9 mouse cellular contexts compared by ENCODE assay signal in genomic region chr11:8860878-8861277, GRCm38 (mm10).
DNase-seq lines count a peak whose midpoint lies in the region; ATAC-seq lines count a peak whose summit lies in the region.
"Had no signal": no experiment of that assay in that cellular context is flagged by ENCODE, and none has a peak within 500 bp of the region (broad histone marks: within the 10 kb centered on the region; RNA-seq: fewer than 3 reads in every experiment).

No protein-coding gene starts in this region.

- no peak overlapping the region for H3K9ac ChIP-seq in forebrain, embryonic 11.5 days (ENCODE audit: low read length)
- no peak overlapping the region for H3K9ac ChIP-seq in midbrain, embryonic 15.5 days
- H3K9ac ChIP-seq in forebrain, embryonic 15.5 days (replicated peaks): no peak overlapping the region
- H3K9ac ChIP-seq: forebrain, embryonic 13.5 days had no signal

- WGBS in forebrain, embryonic 11.5 days: 26% methylated on average over 3 of the region's 3 CpGs
- WGBS in forebrain, embryonic 10.5 days: 23% methylated on average over 3 of the region's 3 CpGs
- 26% methylated on average over 3 of the region's 3 CpGs for WGBS in midbrain, embryonic 15.5 days
- 12% methylated on average over 3 of the region's 3 CpGs for WGBS in forebrain, embryonic 15.5 days

- H3K4me2 ChIP-seq in forebrain, embryonic 11.5 days (ENCODE audit: low read depth, low read length, severe bottlenecking): no peak overlapping the region
- H3K4me2 ChIP-seq in midbrain, embryonic 15.5 days: no peak overlapping the region
- H3K4me2 ChIP-seq in forebrain, embryonic 15.5 days (replicated peaks): no peak overlapping the region
- H3K4me2 ChIP-seq: forebrain, embryonic 13.5 days had no signal

- no peak overlapping the region for H3K27ac ChIP-seq in forebrain, embryonic 11.5 days (ENCODE audit: low read depth, low read length)
- H3K27ac ChIP-seq in forebrain, embryonic 10.5 days: no peak overlapping the region
- no peak overlapping the region for H3K27ac ChIP-seq in midbrain, embryonic 15.5 days
- no peak overlapping the region for H3K27ac ChIP-seq in forebrain, embryonic 15.5 days (replicated peaks)
- H3K27ac ChIP-seq: forebrain, embryonic 13.5 days had no signal

- H3K27me3 ChIP-seq in forebrain, embryonic 11.5 days (ENCODE audit: control insufficient read depth, insufficient read depth, low read length): no peaks in the 10 kb centered on the region
- H3K27me3 ChIP-seq in forebrain, embryonic 10.5 days (ENCODE audit: poor library complexity, severe bottlenecking): no peaks in the 10 kb centered on the region
- no peaks in the 10 kb centered on the region for H3K27me3 ChIP-seq in midbrain, embryonic 15.5 days (replicated peaks)
- H3K27me3 ChIP-seq in forebrain, embryonic 15.5 days: no peaks in the 10 kb centered on the region
- H3K27me3 ChIP-seq: forebrain, embryonic 13.5 days had no signal

- no peaks in the 10 kb centered on the region for H3K36me3 ChIP-seq in forebrain, embryonic 11.5 days (ENCODE audit: control insufficient read depth, insufficient read depth, low read length)
- no peaks in the 10 kb centered on the region for H3K36me3 ChIP-seq in forebrain, embryonic 10.5 days (replicated peaks)
- H3K36me3 ChIP-seq in midbrain, embryonic 15.5 days (replicated peaks): no peaks in the 10 kb centered on the region
- no peaks in the 10 kb centered on the region for H3K36me3 ChIP-seq in forebrain, embryonic 15.5 days

- H3K9me3 ChIP-seq in forebrain, embryonic 11.5 days (ENCODE audit: control insufficient read depth, low read length): no peaks in the 10 kb centered on the region
- no peaks in the 10 kb centered on the region for H3K9me3 ChIP-seq in forebrain, embryonic 10.5 days
- no peaks in the 10 kb centered on the region for H3K9me3 ChIP-seq in midbrain, embryonic 15.5 days
- no peaks in the 10 kb centered on the region for H3K9me3 ChIP-seq in forebrain, embryonic 15.5 days
- H3K9me3 ChIP-seq: forebrain, embryonic 13.5 days had no signal

- H3K4me1 ChIP-seq in forebrain, embryonic 11.5 days (replicated peaks; ENCODE audit: control insufficient read depth, insufficient read depth, low read length): no peaks in the 10 kb centered on the region
- H3K4me1 ChIP-seq in forebrain, embryonic 10.5 days: peaks cover 9% of the 10 kb centered on the region; the same call in 1 of the 2 replicates
- no peaks in the 10 kb centered on the region for H3K4me1 ChIP-seq in midbrain, embryonic 15.5 days
- peaks cover 4% of the 10 kb centered on the region; the same call in 1 of the 2 replicates for H3K4me1 ChIP-seq in forebrain, embryonic 15.5 days

- no peak for ATAC-seq in forebrain, embryonic 11.5 days (replicated peaks; ENCODE audit: low FRiP score)
- ATAC-seq in megakaryocyte progenitor cell, adult 5-6 weeks (replicated peaks; ENCODE audit: poor library complexity): peak; percentile 51
- ATAC-seq in midbrain, embryonic 15.5 days (replicated peaks): no peak
- no peak for ATAC-seq in forebrain, embryonic 15.5 days (replicated peaks)
- ATAC-seq: forebrain, embryonic 13.5 days had no signal

- peak; percentile 49 for DNase-seq in forebrain, embryonic 11.5 days (ENCODE audit: low spot score)
- DNase-seq in forebrain, embryonic 10.5 days (ENCODE audit: extremely low spot score, low spot score): no peak
- peak; percentile 10 for DNase-seq in lung, postnatal 25 days (ENCODE audit: low spot score)
- no peak for DNase-seq in lung, postnatal 10 days
- DNase-seq in adrenal gland, postnatal 14 days: peak; percentile 43

- H3K4me3 ChIP-seq in forebrain, embryonic 11.5 days (ENCODE audit: low read depth, low read length): no peak overlapping the region
- H3K4me3 ChIP-seq in forebrain, embryonic 10.5 days: no peak overlapping the region
- no peak overlapping the region for H3K4me3 ChIP-seq in midbrain, embryonic 15.5 days
- no peak overlapping the region for H3K4me3 ChIP-seq in forebrain, embryonic 15.5 days
- H3K4me3 ChIP-seq: forebrain, embryonic 13.5 days had no signal

Comparison
In these comparisons a context has a peak if more than half of its experiments do, and no peak if none do; other contexts are left out.
1. DNase-seq: peak in forebrain, embryonic 11.5 days (single experiment), lung, postnatal 25 days (single experiment) and adrenal gland, postnatal 14 days (single experiment); none in forebrain, embryonic 10.5 days (single experiment) and lung, postnatal 10 days (single experiment).